Mouse (Mus musculus): ENCODE measurements around the gene Gpx6. TPM values are rescaled to one million over a fixed set of nuclear protein-coding genes. Genes with fewer than 3 reads are reported as not detected.

The Gpx6 gene
- polyA plus RNA-seq, 1 experiment from 2014 or later: not detected

DNA sequence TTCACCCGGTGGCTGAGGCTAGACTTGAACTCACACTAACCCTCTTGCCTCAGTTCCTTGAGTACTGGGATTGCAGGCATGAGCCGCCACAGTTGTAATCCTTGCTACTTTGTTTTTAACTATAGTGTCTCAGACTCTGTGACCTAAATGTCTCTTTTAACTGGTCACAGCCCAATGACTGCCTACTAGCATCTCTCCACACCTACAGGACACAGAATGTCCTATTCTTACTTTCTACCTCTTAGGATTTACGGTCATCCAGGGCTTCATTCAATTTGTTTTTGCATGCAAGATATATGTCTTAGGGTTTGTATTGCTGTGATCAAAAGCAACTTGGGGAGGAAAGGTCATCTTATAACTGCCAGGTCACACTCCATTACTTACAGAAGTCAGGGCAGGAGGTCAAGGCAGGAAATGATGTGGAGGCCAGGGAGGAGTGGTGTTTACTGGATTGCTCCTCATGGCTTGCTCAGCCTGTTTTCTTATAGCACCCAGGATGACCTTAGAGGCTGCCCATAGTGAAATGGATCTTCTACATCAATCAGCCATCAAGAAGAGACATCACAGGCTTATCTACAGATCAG lies 7.3 kb upstream of the Gpx6 start:
- DNase-seq (no peak), ATAC-seq (ENCODE audit: insufficient read depth) (no peak)
- Histone ChIP-seq H3K36me3 (ENCODE audit: insufficient read depth) (no peaks in the 10 kb centered on the region), H3K4me1 (ENCODE audit: insufficient read depth) (no peaks in the 10 kb centered on the region), H3K9ac (no peak overlapping the region), H3K9me3 (ENCODE audit: low read depth, low read length) (no peaks in the 10 kb centered on the region), H3K27me3 (ENCODE audit: insufficient read depth, low read length) (no peaks in the 10 kb centered on the region), H3K4me3 (ENCODE audit: low read depth, low read length) (no peak overlapping the region), H3K27ac (ENCODE audit: low read depth) (no peak overlapping the region), H3K4me2 (no peak overlapping the region)
- no peak for TF ChIP-seq CTCF (IDR thresholded peaks at IDR 0.05; ENCODE audit: low read depth)
- WGBS: 45% methylated on average over 3 of the region's 3 CpGs

DNA sequence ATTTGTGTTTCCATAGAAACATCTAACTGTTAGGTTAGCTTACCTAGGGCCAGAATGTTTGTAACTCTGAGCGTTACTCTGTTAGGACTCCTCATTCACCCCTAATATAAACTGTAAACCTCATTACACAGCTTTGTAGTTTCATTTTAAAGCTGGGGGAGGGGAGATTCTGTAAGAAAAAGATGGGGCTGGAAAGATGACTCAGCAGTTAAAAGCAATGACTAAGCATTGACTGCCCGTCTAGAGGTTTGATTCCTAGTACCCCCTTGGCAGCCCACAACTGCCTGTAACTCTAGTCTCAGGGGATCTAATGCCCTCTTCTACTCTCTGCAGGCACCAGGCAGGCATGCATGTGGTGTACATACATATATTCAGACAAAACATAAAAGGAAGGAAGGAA lies 2.1 kb upstream of the Gpx6 start:
- Histone ChIP-seq H3K4me1 (ENCODE audit: insufficient read depth) (no peaks in the 10 kb centered on the region), H3K36me3 (ENCODE audit: insufficient read depth) (no peaks in the 10 kb centered on the region), H3K9ac (no peak overlapping the region), H3K9me3 (ENCODE audit: low read depth, low read length) (no peaks in the 10 kb centered on the region), H3K4me3 (ENCODE audit: low read depth, low read length) (no peak overlapping the region), H3K4me2 (no peak overlapping the region), H3K27ac (ENCODE audit: low read depth) (no peak overlapping the region), H3K27me3 (ENCODE audit: insufficient read depth, low read length) (no peaks in the 10 kb centered on the region)
- TF ChIP-seq CTCF (IDR thresholded peaks at IDR 0.05; ENCODE audit: low read depth): no peak
- no peak for DNase-seq
- no peak for ATAC-seq (ENCODE audit: insufficient read depth)
- WGBS: 51% methylated on average over 2 of the region's 2 CpGs

DNA sequence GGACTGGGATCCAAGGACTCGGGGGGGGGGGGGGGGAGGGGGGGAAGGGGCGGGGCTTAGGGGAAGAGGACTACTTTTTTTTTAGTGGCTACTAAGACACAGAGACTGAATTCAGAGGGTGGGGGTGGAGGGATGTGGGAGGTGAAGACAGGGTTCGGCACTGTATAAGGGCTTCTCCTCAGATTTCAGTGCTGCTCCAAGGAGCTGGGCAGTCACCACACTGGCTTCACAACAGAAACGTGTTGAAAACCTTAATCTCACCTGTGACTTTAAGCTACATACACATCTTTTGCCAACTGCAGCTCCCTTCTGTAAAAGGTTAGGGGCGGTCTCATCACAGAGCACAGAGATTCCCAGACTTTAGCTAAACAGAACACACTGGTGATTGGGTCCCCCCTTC lies 929 bp downstream of the Gpx6 start:
- WGBS: 27% methylated on average over 5 of the region's 5 CpGs
- no peak overlapping the region for H3K4me2 ChIP-seq
- H3K9ac ChIP-seq: no peak overlapping the region
- ATAC-seq (ENCODE audit: insufficient read depth) (no peak), DNase-seq (no peak)
- no peaks in the 10 kb centered on the region for H3K36me3 ChIP-seq (ENCODE audit: insufficient read depth)
- H3K27ac ChIP-seq (ENCODE audit: low read depth): no peak overlapping the region
- no peak for TF ChIP-seq CTCF (IDR thresholded peaks at IDR 0.05; ENCODE audit: low read depth)
- no peaks in the 10 kb centered on the region for H3K4me1 ChIP-seq (ENCODE audit: insufficient read depth)
- H3K4me3 ChIP-seq (ENCODE audit: low read depth, low read length): no peak overlapping the region
- H3K27me3 ChIP-seq (ENCODE audit: insufficient read depth, low read length): no peaks in the 10 kb centered on the region
- H3K9me3 ChIP-seq (ENCODE audit: low read depth, low read length): no peaks in the 10 kb centered on the region

DNA sequence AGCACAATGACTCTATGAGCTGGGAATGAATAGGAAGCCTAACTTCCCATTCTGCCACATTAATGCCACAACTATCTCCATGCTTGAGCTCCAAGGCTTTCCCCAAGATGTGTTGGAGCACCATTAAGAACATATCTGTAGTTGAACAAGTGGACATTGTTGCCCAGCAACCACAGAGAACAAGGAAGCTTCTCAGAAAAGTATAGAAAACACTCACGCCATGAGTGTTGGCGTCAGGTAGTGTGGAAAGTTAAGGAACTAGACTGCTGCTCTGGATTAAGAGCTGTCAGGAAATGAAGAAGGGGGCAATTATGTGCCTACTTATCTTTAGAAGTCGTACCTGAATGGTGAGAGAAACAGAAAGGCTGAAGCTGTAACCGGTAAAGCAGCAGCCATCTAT lies 2.0 kb downstream of the Gpx6 start:
- H3K4me3 ChIP-seq (ENCODE audit: low read depth, low read length): no peak overlapping the region
- ATAC-seq (ENCODE audit: insufficient read depth) (no peak), DNase-seq (no peak)
- 60% methylated on average over 4 of the region's 4 CpGs for WGBS
- no peaks in the 10 kb centered on the region for H3K4me1 ChIP-seq (ENCODE audit: insufficient read depth)
- H3K27ac ChIP-seq (ENCODE audit: low read depth): no peak overlapping the region
- H3K27me3 ChIP-seq (ENCODE audit: insufficient read depth, low read length): no peaks in the 10 kb centered on the region
- H3K9ac ChIP-seq: no peak overlapping the region
- no peaks in the 10 kb centered on the region for H3K36me3 ChIP-seq (ENCODE audit: insufficient read depth)
- H3K9me3 ChIP-seq (ENCODE audit: low read depth, low read length): no peaks in the 10 kb centered on the region
- no peak overlapping the region for H3K4me2 ChIP-seq
- TF ChIP-seq CTCF (IDR thresholded peaks at IDR 0.05; ENCODE audit: low read depth): no peak

DNA sequence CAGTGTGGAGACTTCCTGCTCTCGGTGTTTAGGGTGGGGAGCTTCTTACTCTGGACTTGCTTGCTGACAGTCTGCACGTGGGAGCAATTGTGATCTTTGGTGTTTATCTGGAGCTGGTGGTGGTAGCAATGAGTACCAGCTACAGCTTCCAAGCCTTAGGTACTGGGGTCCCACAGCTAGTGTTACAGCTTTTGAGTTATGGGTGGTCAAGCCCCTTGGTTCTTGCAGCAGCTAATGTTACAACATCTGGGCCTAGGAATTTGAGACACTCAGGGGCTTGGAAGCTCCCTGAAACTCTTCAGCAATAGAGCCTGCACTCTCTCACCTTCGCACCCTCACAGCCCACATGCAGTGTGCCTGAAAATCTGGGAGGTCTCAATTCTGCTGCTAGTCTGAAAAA lies 8.3 kb downstream of the Gpx6 start:
- 60% methylated on average over 3 of the region's 3 CpGs for WGBS

GRCm38 (mm10) chr13:21321890-21322494 lies 10.1 kb downstream of the Gpx6 start:
- peak; percentile 38 for DNase-seq
- ATAC-seq (ENCODE audit: insufficient read depth): 0 out of 2 replicates have a peak, but pooled peaks have one; percentile 23
- Histone ChIP-seq H3K4me1 (ENCODE audit: insufficient read depth) (0 out of 2 replicates have a peak, but pooled peaks cover 3% of the 10 kb centered on the region), H3K36me3 (ENCODE audit: insufficient read depth) (no peaks in the 10 kb centered on the region), H3K27ac (ENCODE audit: low read depth) (no peak overlapping the region), H3K4me2 (peak overlapping the region; percentile 60), H3K9me3 (ENCODE audit: low read depth, low read length) (no peaks in the 10 kb centered on the region), H3K27me3 (ENCODE audit: insufficient read depth, low read length) (no peaks in the 10 kb centered on the region), H3K4me3 (ENCODE audit: low read depth, low read length) (peak overlapping the region; percentile 31), H3K9ac (peak overlapping the region; percentile 16; the same call in 1 of the 2 replicates)
- no peak for TF ChIP-seq CTCF (IDR thresholded peaks at IDR 0.05; ENCODE audit: low read depth)
- 3% methylated on average over 18 of the region's 18 CpGs for WGBS

More for the DNA sequence above, 8.3 kb downstream of the Gpx6 start:
- H3K4me2 ChIP-seq: no peak overlapping the region
- H3K9ac ChIP-seq: no peak overlapping the region
- no peak for ATAC-seq (ENCODE audit: insufficient read depth)
- 0 out of 2 replicates have a peak, but pooled peaks cover 3% of the 10 kb centered on the region for H3K4me1 ChIP-seq (ENCODE audit: insufficient read depth)
- H3K9me3 ChIP-seq (ENCODE audit: low read depth, low read length): no peaks in the 10 kb centered on the region
- H3K36me3 ChIP-seq (ENCODE audit: insufficient read depth): no peaks in the 10 kb centered on the region
- no peak overlapping the region for H3K27ac ChIP-seq (ENCODE audit: low read depth)
- H3K27me3 ChIP-seq (ENCODE audit: insufficient read depth, low read length): no peaks in the 10 kb centered on the region
- TF ChIP-seq CTCF (IDR thresholded peaks at IDR 0.05; ENCODE audit: low read depth): no peak
- DNase-seq: no peak
- no peak overlapping the region for H3K4me3 ChIP-seq (ENCODE audit: low read depth, low read length)

- Histone ChIP-seq H3K9me3 (ENCODE audit: low read depth, low read length) (no peaks in the 10 kb centered on the region), H3K36me3 (ENCODE audit: insufficient read depth) (no peaks in the 10 kb centered on the region), H3K9ac (no peak overlapping the region), H3K4me3 (ENCODE audit: low read depth, low read length) (peak overlapping the region; percentile 31), H3K4me1 (ENCODE audit: insufficient read depth) (0 out of 2 replicates have a peak, but pooled peaks cover 3% of the 10 kb centered on the region), H3K4me2 (peak overlapping the region; percentile 60), H3K27me3 (ENCODE audit: insufficient read depth, low read length) (no peaks in the 10 kb centered on the region), H3K27ac (ENCODE audit: low read depth) (no peak overlapping the region)
- no peak for TF ChIP-seq CTCF (IDR thresholded peaks at IDR 0.05; ENCODE audit: low read depth)
- DNase-seq (peak; percentile 79), ATAC-seq (ENCODE audit: insufficient read depth) (no peak)
- 14% methylated on average over 18 of the region's 18 CpGs for WGBS
These were observed 10.8 kb downstream of the Gpx6 start for GRCm38 (mm10) chr13:21322509-21323375.
